Mouse (Mus musculus) mature B cell (primary cell): ENCODE results near the gene Trabd2b.

Experiments used
- in situ Hi-C: fragments of 300-500 bp; cut with MboI; formaldehyde crosslinking; loops from 2 replicates; pipeline ENCODE4 v1.14.3; 2019

Gene Trabd2b

GRCm38 (mm10) chr4:114647689-114648088, 241.2 kb downstream of the Trabd2b start:
- in situ Hi-C loops = no loop called here

- in situ Hi-C loops = no loop called here
Measured at GRCm38 (mm10) chr4:114648532-114649074, 242.1 kb downstream of the Trabd2b start.

DNA sequence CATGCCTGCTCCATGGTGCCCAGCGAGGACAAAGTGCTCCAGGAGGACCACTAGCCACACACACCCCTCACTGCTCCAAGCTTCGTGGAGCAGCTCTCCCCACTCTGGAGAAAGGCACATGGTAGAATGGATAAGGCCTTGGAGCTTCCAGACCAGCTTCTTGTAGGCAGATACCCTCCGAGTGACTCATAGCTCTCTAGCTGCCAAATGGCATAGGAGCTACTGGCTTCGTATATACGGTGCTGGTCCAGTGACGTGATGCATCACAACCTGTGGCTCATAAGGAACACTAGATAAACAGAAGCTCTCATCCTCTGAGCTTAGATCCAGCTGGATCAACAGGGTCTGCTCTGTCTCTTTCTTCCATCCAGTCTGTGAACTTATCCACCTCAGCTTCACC, 244.0 kb downstream of the Trabd2b start:
- in situ Hi-C loops = loop anchor here (25.0 kb wide), 1 partner anchor 262 kb away; the partner anchor contains the start of gene Foxd2

GRCm38 (mm10) chr4:114651007-114651406, 244.5 kb downstream of the Trabd2b start:
- in situ Hi-C loops = loop anchor here (25.0 kb wide), 1 partner anchor 261 kb away; the partner anchor contains the start of gene Foxd2

- in situ Hi-C loops = loop anchor here (25.0 kb wide), 1 partner anchor 261 kb away; the partner anchor contains the start of gene Foxd2
Measured at GRCm38 (mm10) chr4:114651606-114652005, 245.1 kb downstream of the Trabd2b start.

- in situ Hi-C loops = loop anchor here (25.0 kb wide), 1 partner anchor 260 kb away; the partner anchor contains the start of gene Foxd2
Measured at GRCm38 (mm10) chr4:114652400-114652799, 245.9 kb downstream of the Trabd2b start.

GRCm38 (mm10) chr4:114657933-114658332, 251.4 kb downstream of the Trabd2b start:
- in situ Hi-C loops = loop anchor here (25.0 kb wide), 1 partner anchor 254 kb away; the partner anchor contains the start of gene Foxd2

GRCm38 (mm10) chr4:114659876-114660275, 253.4 kb downstream of the Trabd2b start:
- in situ Hi-C loops = loop anchor here (25.0 kb wide), 1 partner anchor 252 kb away; the partner anchor contains the start of gene Foxd2

GRCm38 (mm10) chr4:114664063-114665036, 257.8 kb downstream of the Trabd2b start:
- in situ Hi-C loops = loop anchor here (25.0 kb wide), 1 partner anchor 248 kb away; the partner anchor contains the start of gene Foxd2
